Mouse (Mus musculus): Measurements from ENCODE around the gene Scgb1a1. TPM values are rescaled to one million over a fixed set of nuclear protein-coding genes. Genes with fewer than 3 reads are reported as not detected.
A peak's percentile ranks its signal among the peaks of the same experiment; 100 is the strongest.
"Not testable (repeated sequence)": the region's sequence is repeated elsewhere in the genome, so short reads cannot be mapped to it uniquely, and the experiment has no call there.

Scgb1a1 gene
- total and polyA plus RNA-seq, 2 experiments from 2014 or later = not detected

DNA sequence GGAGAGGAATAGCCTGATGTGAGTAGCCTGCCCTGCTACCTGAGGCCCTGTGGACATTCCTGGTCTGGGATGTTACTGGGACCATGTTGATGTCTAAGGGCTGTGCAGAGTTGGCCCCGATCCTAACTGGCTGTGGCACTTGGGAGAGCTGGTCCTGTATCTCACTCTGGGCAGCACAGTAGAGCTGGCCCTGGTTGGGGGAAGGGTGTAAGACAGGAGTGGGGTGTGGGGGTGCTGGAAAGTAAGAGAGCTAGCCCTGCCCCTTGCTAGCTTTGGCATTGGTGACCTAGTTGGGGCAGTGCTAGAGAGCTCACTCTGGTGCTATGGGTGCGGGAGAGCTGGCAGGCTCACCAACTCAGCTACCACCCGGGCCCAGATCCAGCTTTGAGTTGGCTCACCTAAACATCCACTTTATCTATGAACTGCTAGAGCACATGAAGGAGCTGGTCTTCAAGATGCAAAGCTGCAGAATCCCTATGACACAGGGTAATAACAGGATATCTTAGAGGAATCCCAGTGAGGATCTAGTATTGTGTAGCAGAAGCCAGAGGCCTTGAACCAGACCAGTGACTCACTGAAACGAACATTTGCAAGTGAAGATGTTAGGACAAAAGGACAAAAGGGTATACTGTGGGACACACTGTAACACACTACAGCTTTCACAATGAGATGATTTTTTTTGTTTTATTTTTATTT, 40.9 kb upstream of the Scgb1a1 start:
- H3K4me1 ChIP-seq (ENCODE audit: insufficient read depth, low read length) = no peaks in the 10 kb centered on the region
- no peaks in the 10 kb centered on the region for H3K9me3 ChIP-seq (ENCODE audit: low read length)
- H3K36me3 ChIP-seq (ENCODE audit: insufficient read depth, low read length) = no peaks in the 10 kb centered on the region
- no peak for TF ChIP-seq CTCF (IDR thresholded peaks at IDR 0.05)
- no peak overlapping the region for H3K27ac ChIP-seq (ENCODE audit: low read depth, low read length)
- H3K27me3 ChIP-seq (ENCODE audit: insufficient read depth, low read length) = no peaks in the 10 kb centered on the region
- ATAC-seq (ENCODE audit: low FRiP score) (0 out of 2 replicates have a peak, but pooled peaks have one; percentile 16), DNase-seq (ENCODE audit: low spot score) (no peak)
- 92% methylated on average over 4 of the region's 4 CpGs for WGBS
- no peak overlapping the region for H3K4me3 ChIP-seq (ENCODE audit: low read depth, low read length)
- H3K9ac ChIP-seq (replicated peaks; ENCODE audit: low read length, poor library complexity, severe bottlenecking) = no peak overlapping the region
- no peak overlapping the region for H3K4me2 ChIP-seq (ENCODE audit: low read depth, low read length, poor library complexity, severe bottlenecking)

DNA sequence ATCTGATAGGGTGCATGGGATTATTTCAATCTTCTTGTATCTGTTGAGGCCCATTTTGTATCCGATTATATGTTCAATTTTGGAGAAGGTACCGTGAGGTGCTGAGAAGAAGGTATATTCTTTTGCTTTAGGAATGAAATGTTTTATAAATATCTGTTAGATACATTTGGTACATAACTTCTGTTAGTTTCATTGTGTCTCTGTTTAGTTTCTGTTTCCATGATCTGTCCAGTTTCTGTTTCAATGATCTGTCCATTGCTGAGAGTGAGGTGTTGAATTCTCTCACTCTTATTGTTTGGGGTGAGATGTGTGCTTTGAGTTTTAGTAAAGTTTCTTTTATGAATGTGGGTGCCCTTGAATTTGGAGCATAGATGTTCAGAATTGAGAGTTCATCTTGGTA, 36.2 kb upstream of the Scgb1a1 start:
- H3K36me3 ChIP-seq (ENCODE audit: insufficient read depth, low read length); H3K4me1 ChIP-seq (ENCODE audit: insufficient read depth, low read length); H3K4me3 ChIP-seq (ENCODE audit: low read depth, low read length); H3K9me3 ChIP-seq (ENCODE audit: low read length); H3K27me3 ChIP-seq (ENCODE audit: insufficient read depth, low read length); H3K27ac ChIP-seq (ENCODE audit: low read depth, low read length); DNase-seq (ENCODE audit: low spot score); ATAC-seq (ENCODE audit: low FRiP score); H3K9ac ChIP-seq (replicated peaks; ENCODE audit: low read length, poor library complexity, severe bottlenecking); H3K4me2 ChIP-seq (ENCODE audit: low read depth, low read length, poor library complexity, severe bottlenecking): not testable (repeated sequence)
- WGBS = 100% methylated on average over 2 of the region's 2 CpGs

DNA sequence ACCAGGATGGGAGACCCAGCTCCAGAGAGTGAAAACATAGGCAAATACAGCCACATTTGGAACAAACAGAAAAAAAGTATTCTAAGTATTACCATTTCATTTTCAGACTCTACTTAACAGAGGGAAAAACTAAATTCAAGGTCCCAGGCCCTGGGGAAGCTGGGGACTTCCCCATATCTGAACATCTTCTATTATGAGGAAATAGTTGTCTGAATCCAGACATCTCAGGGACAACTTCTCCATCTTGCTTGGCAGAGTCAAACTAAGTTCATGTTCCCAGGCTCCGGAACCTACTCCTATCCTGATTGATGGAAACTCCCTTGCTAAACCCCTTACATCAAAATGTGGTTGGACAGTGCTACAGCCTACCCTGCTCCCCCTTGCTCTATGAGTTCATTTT, 34.6 kb upstream of the Scgb1a1 start:
- H3K4me3 ChIP-seq (ENCODE audit: low read depth, low read length) = no peak overlapping the region
- DNase-seq (ENCODE audit: low spot score) (no peak), ATAC-seq (ENCODE audit: low FRiP score) (no peak)
- H3K9ac ChIP-seq (replicated peaks; ENCODE audit: low read length, poor library complexity, severe bottlenecking) = no peak overlapping the region
- H3K27me3 ChIP-seq (ENCODE audit: insufficient read depth, low read length) = no peaks in the 10 kb centered on the region
- 97% methylated on average over 1 of the region's 1 CpGs for WGBS
- H3K9me3 ChIP-seq (ENCODE audit: low read length) = no peaks in the 10 kb centered on the region
- H3K36me3 ChIP-seq (ENCODE audit: insufficient read depth, low read length) = 0 out of 2 replicates have a peak, but pooled peaks cover 2% of the 10 kb centered on the region
- TF ChIP-seq CTCF (IDR thresholded peaks at IDR 0.05) = no peak
- H3K27ac ChIP-seq (ENCODE audit: low read depth, low read length) = no peak overlapping the region
- no peak overlapping the region for H3K4me2 ChIP-seq (ENCODE audit: low read depth, low read length, poor library complexity, severe bottlenecking)
- no peaks in the 10 kb centered on the region for H3K4me1 ChIP-seq (ENCODE audit: insufficient read depth, low read length)

DNA sequence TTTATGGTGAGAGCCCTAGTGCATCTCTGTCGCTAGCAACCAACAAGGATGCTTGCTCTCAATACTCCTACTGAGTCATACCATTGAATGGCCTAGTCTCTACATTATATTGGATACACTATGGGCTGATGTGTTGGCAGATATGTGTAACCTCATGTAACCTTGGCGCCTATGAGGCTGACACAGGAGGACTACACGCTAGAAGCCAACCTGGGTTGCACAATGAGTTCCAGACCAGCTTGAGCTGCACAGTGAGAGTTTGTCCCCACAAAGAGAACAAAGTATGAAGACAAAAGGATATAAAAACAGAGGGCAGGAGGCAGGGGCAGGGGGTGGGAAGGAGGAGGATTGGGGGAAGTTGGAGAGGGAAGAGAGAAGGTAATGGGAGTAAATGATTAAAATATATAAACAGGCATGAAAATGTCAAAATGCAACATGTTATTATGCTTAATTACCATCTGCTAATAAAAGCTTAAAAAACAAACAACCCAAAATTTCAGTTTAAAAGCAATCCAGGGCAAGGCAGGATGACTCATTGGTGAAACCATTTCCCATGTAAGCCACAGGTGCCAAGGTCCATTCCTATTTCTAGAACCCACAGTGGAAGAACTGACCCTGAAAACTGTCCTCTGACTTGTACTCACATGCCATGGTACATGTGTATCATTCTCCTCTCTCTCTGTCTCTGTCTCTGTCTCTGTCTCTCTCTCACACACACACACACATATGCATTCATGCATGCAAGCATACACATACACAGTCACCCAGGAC, 32.1 kb upstream of the Scgb1a1 start:
- DNase-seq (ENCODE audit: low spot score) (no peak), ATAC-seq (ENCODE audit: low FRiP score) (no peak)
- no peak for TF ChIP-seq CTCF (IDR thresholded peaks at IDR 0.05)
- no peak overlapping the region for H3K27ac ChIP-seq (ENCODE audit: low read depth, low read length)
- whole genome bisulfite sequencing = 87% methylated on average over 3 of the region's 3 CpGs
- H3K4me2 ChIP-seq (ENCODE audit: low read depth, low read length, poor library complexity, severe bottlenecking) = no peak overlapping the region
- H3K9me3 ChIP-seq (ENCODE audit: low read length) = no peaks in the 10 kb centered on the region
- peaks cover 12% of the 10 kb centered on the region for H3K36me3 ChIP-seq (ENCODE audit: insufficient read depth, low read length)
- H3K4me1 ChIP-seq (ENCODE audit: insufficient read depth, low read length) = no peaks in the 10 kb centered on the region
- H3K4me3 ChIP-seq (ENCODE audit: low read depth, low read length) = no peak overlapping the region
- no peaks in the 10 kb centered on the region for H3K27me3 ChIP-seq (ENCODE audit: insufficient read depth, low read length)
- H3K9ac ChIP-seq (replicated peaks; ENCODE audit: low read length, poor library complexity, severe bottlenecking) = no peak overlapping the region

DNA sequence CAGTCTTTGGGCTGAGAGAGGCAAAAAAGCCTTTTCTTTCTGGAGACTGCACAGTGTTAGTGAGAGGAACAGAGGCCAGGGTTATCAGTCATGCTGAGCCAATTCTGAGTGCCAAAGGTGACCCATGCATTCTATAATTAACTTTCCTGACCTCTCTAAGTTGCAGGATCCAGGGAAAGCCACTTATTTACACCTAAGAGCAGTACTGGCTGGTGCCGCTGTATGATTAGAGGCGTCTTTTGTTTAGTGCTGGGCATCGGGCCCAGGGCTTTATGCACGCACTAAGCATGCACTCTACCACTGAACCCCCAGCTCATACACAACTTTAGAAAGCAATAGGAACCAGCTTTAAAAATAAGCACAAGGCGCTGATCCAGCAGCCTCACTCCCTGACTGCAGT, 29.5 kb upstream of the Scgb1a1 start:
- Histone ChIP-seq H3K9me3 (ENCODE audit: low read length) (no peaks in the 10 kb centered on the region), H3K9ac (replicated peaks; ENCODE audit: low read length, poor library complexity, severe bottlenecking) (no peak overlapping the region), H3K27me3 (ENCODE audit: insufficient read depth, low read length) (no peaks in the 10 kb centered on the region), H3K4me3 (ENCODE audit: low read depth, low read length) (no peak overlapping the region), H3K36me3 (ENCODE audit: insufficient read depth, low read length) (peaks cover 23% of the 10 kb centered on the region), H3K4me1 (ENCODE audit: insufficient read depth, low read length) (no peaks in the 10 kb centered on the region), H3K4me2 (ENCODE audit: low read depth, low read length, poor library complexity, severe bottlenecking) (no peak overlapping the region), H3K27ac (ENCODE audit: low read depth, low read length) (no peak overlapping the region)
- WGBS = 65% methylated on average over 5 of the region's 5 CpGs
- ATAC-seq (ENCODE audit: low FRiP score) = no peak
- TF ChIP-seq CTCF (IDR thresholded peaks at IDR 0.05) = no peak
- DNase-seq (ENCODE audit: low spot score) = no peak

DNA sequence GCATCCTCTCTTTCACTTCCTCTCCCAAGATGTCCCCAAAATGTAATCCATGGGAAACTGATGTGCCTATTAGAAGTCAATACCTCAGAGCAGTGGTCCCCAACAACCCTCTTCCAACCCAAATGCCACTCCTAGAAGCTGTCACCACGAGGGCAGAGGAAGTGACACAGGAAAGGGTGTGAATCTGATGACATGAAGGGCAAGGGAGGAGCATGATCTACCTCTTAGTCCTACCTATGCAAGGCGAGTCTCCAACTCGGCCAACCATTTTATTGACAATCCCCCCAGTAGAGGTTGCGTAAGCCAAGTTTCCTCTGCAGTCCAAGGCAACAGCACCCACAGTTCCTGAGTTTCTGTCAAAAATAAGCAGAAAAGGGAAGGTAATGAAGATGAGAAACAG, 28.5 kb upstream of the Scgb1a1 start:
- Histone ChIP-seq H3K9ac (replicated peaks; ENCODE audit: low read length, poor library complexity, severe bottlenecking) (no peak overlapping the region), H3K4me1 (ENCODE audit: insufficient read depth, low read length) (no peaks in the 10 kb centered on the region), H3K4me2 (ENCODE audit: low read depth, low read length, poor library complexity, severe bottlenecking) (no peak overlapping the region), H3K4me3 (ENCODE audit: low read depth, low read length) (no peak overlapping the region), H3K27ac (ENCODE audit: low read depth, low read length) (no peak overlapping the region), H3K9me3 (ENCODE audit: low read length) (no peaks in the 10 kb centered on the region), H3K36me3 (ENCODE audit: insufficient read depth, low read length) (peaks cover 23% of the 10 kb centered on the region), H3K27me3 (ENCODE audit: insufficient read depth, low read length) (no peaks in the 10 kb centered on the region)
- no peak for TF ChIP-seq CTCF (IDR thresholded peaks at IDR 0.05)
- ATAC-seq (ENCODE audit: low FRiP score) = no peak
- 80% methylated on average over 4 of the region's 4 CpGs for WGBS
- no peak for DNase-seq (ENCODE audit: low spot score)

All from midbrain, postnatal 0 days (tissue).